Mouse (Mus musculus) kidney, embryonic 16.5 days (tissue): Measurements from ENCODE around the gene Wipi2. TPM values are rescaled to one million over a fixed set of nuclear protein-coding genes. Genes with fewer than 3 reads are reported as not detected.

Experiments used
- ATAC-seq: fragments of 200-750 bp; cut with Nextera tagmentation; 2 replicates; pipeline ENCODE4 v1.8.0; 2017; ENCODE audit warnings: moderate TSS enrichment; ENCODE audit not compliant: low FRiP score, low TSS enrichment
- H3K27ac ChIP-seq: fragments of 300-500 bp; sonication (generic); 2 replicates; pipeline ENCODE4 v1.5.1; 2014; ENCODE audit warnings: low read length
- H3K27me3 ChIP-seq: fragments of 300-500 bp; sonication (generic); 2 replicates; pipeline ENCODE4 v1.6.1; 2014; ENCODE audit warnings: low read length, control low read depth, mixed read lengths; ENCODE audit not compliant: insufficient read depth
- H3K36me3 ChIP-seq: fragments of 300-500 bp; sonication (generic); 2 replicates; pipeline ENCODE4 v1.6.1; 2014; ENCODE audit warnings: low read length, control low read depth, mixed read lengths; ENCODE audit not compliant: insufficient read depth
- H3K4me1 ChIP-seq: fragments of 300-500 bp; sonication (generic); 2 replicates; pipeline ENCODE4 v1.6.1; 2014; ENCODE audit warnings: low read length, control low read depth, mixed read lengths; ENCODE audit not compliant: insufficient read depth
- H3K4me2 ChIP-seq: fragments of 300-500 bp; sonication (generic); replicated peaks from 2 replicates; pipeline ENCODE4 v1.6.1; 2014; ENCODE audit warnings: low read depth, low read length
- H3K4me3 ChIP-seq: fragments of 300-500 bp; sonication (generic); 2 replicates; pipeline ENCODE4 v1.5.1; 2014; ENCODE audit warnings: mild to moderate bottlenecking, low read length
- H3K9ac ChIP-seq: fragments of 300-500 bp; sonication (generic); replicated peaks from 2 replicates; pipeline ENCODE4 v1.6.1; 2014; ENCODE audit warnings: low read length
- H3K9me3 ChIP-seq: fragments of 300-500 bp; sonication (generic); 2 replicates; pipeline ENCODE4 v1.6.1; 2016; ENCODE audit warnings: low read length, control low read depth
- WGBS: fragments of 180-500 bp; shearing (Covaris S2); extraction: QIAGEN DNeasy Blood & Tissue Kit; methylation state at CpG from one replicate; pipeline ENCODE4 v1.1.7; 2014; 5-methylcytosine and 5-hydroxymethylcytosine counted together
- polyA plus RNA-seq: library from polyadenylated mRNA; unstranded; fragments of >200 nt; fragmentation: Nextera tagmentation; extraction: Ambion mirVana; gene quantifications from 2 replicates; pipeline ENCODE4 v1.2.1, GENCODE M21; 2015

Gene Wipi2
- polyA plus RNA-seq, result 51.6 TPM in 2 replicates

- H3K4me3 ChIP-seq, result peak within 1 kb of the TSS; percentile 82
- no peaks in the 10 kb centered on the region for H3K27me3 ChIP-seq
- H3K9me3 ChIP-seq, result no peaks in the 10 kb centered on the region
- H3K27ac ChIP-seq, result peak within 1 kb of the TSS; percentile 92
- WGBS, result 96% methylated on average over 2 of the region's 2 CpGs
- no peaks in the 10 kb centered on the region for H3K36me3 ChIP-seq
- no peak for ATAC-seq
- peak within 1 kb of the TSS; percentile 61 for H3K4me2 ChIP-seq
- H3K9ac ChIP-seq, result peak within 1 kb of the TSS; percentile 89
- H3K4me1 ChIP-seq, result peaks cover 13% of the 10 kb centered on the region
Observed at GRCm38 (mm10) chr5:142627398-142627797, at the start of gene Wipi2. Gene Wipi2, plus strand, starts transcription at chr5:142627698.

- no peak overlapping the region for H3K9ac ChIP-seq
- no peak overlapping the region for H3K4me2 ChIP-seq
- peaks cover 4% of the 10 kb centered on the region; the same call in 1 of the 2 replicates for H3K9me3 ChIP-seq
- ATAC-seq, result no peak
- no peaks in the 10 kb centered on the region for H3K27me3 ChIP-seq
- H3K27ac ChIP-seq, result no peak overlapping the region
- H3K4me1 ChIP-seq, result no peaks in the 10 kb centered on the region
- 91% methylated on average over 10 of the region's 10 CpGs for WGBS
- H3K36me3 ChIP-seq, result no peaks in the 10 kb centered on the region
- no peak overlapping the region for H3K4me3 ChIP-seq
Observed at GRCm38 (mm10) chr5:142578192-142578591, 49.3 kb upstream of the Wipi2 start.

GRCm38 (mm10) chr5:142581517-142581916 is 46.0 kb upstream of the Wipi2 start:
- Histone ChIP-seq H3K27ac (no peak overlapping the region), H3K4me2 (no peak overlapping the region), H3K27me3 (no peaks in the 10 kb centered on the region), H3K9ac (no peak overlapping the region), H3K36me3 (no peaks in the 10 kb centered on the region), H3K9me3 (peaks cover 4% of the 10 kb centered on the region; the same call in 1 of the 2 replicates), H3K4me3 (no peak overlapping the region), H3K4me1 (no peaks in the 10 kb centered on the region)
- ATAC-seq, result peak; percentile 51; the same call in 1 of the 2 replicates
- WGBS, result 9% methylated on average over 5 of the region's 5 CpGs

- no peak overlapping the region for H3K4me2 ChIP-seq
- no peak for ATAC-seq
- WGBS, result 62% methylated on average over 14 of the region's 14 CpGs
- H3K9ac ChIP-seq, result no peak overlapping the region
- no peak overlapping the region for H3K27ac ChIP-seq
- H3K9me3 ChIP-seq, result no peaks in the 10 kb centered on the region
- H3K36me3 ChIP-seq, result no peaks in the 10 kb centered on the region
- H3K27me3 ChIP-seq, result no peaks in the 10 kb centered on the region
- H3K4me3 ChIP-seq, result no peak overlapping the region
- no peaks in the 10 kb centered on the region for H3K4me1 ChIP-seq
Observed at GRCm38 (mm10) chr5:142583616-142584126, 43.8 kb upstream of the Wipi2 start.

GRCm38 (mm10) chr5:142590953-142591616 is 36.4 kb upstream of the Wipi2 start:
- H3K4me1 ChIP-seq, result no peaks in the 10 kb centered on the region
- H3K27ac ChIP-seq, result no peak overlapping the region
- no peak for ATAC-seq
- H3K4me2 ChIP-seq, result no peak overlapping the region
- WGBS, result 76% methylated on average over 6 of the region's 6 CpGs
- no peaks in the 10 kb centered on the region for H3K9me3 ChIP-seq
- no peaks in the 10 kb centered on the region for H3K36me3 ChIP-seq
- no peak overlapping the region for H3K4me3 ChIP-seq
- H3K9ac ChIP-seq, result no peak overlapping the region
- H3K27me3 ChIP-seq, result no peaks in the 10 kb centered on the region

GRCm38 (mm10) chr5:142595698-142596097 is 31.8 kb upstream of the Wipi2 start:
- H3K36me3 ChIP-seq, result no peaks in the 10 kb centered on the region
- ATAC-seq, result no peak
- no peaks in the 10 kb centered on the region for H3K9me3 ChIP-seq
- no peak overlapping the region for H3K4me2 ChIP-seq
- no peak overlapping the region for H3K27ac ChIP-seq
- WGBS, result 88% methylated on average over 3 of the region's 3 CpGs
- H3K27me3 ChIP-seq, result no peaks in the 10 kb centered on the region
- no peaks in the 10 kb centered on the region for H3K4me1 ChIP-seq
- H3K9ac ChIP-seq, result no peak overlapping the region
- no peak overlapping the region for H3K4me3 ChIP-seq

- 78% methylated on average over 6 of the region's 6 CpGs for WGBS
- Histone ChIP-seq H3K4me3 (no peak overlapping the region), H3K9ac (no peak overlapping the region), H3K27me3 (no peaks in the 10 kb centered on the region), H3K36me3 (no peaks in the 10 kb centered on the region), H3K27ac (no peak overlapping the region), H3K4me2 (no peak overlapping the region), H3K9me3 (no peaks in the 10 kb centered on the region), H3K4me1 (no peaks in the 10 kb centered on the region)
- no peak for ATAC-seq
Observed at GRCm38 (mm10) chr5:142596723-142597122, 30.8 kb upstream of the Wipi2 start.

- 66% methylated on average over 6 of the region's 6 CpGs for WGBS
- H3K4me3 ChIP-seq, result no peak overlapping the region
- H3K9me3 ChIP-seq, result no peaks in the 10 kb centered on the region
Observed at GRCm38 (mm10) chr5:142597648-142598390, 29.7 kb upstream of the Wipi2 start.

GRCm38 (mm10) chr5:142604379-142604778 is 23.1 kb upstream of the Wipi2 start:
- no peak overlapping the region for H3K4me3 ChIP-seq
- no peaks in the 10 kb centered on the region for H3K9me3 ChIP-seq
- no peaks in the 10 kb centered on the region for H3K4me1 ChIP-seq
- no peak for ATAC-seq
- H3K27ac ChIP-seq, result no peak overlapping the region
- H3K9ac ChIP-seq, result no peak overlapping the region
- peaks cover 12% of the 10 kb centered on the region; the same call in 1 of the 2 replicates for H3K27me3 ChIP-seq
- no peaks in the 10 kb centered on the region for H3K36me3 ChIP-seq
- H3K4me2 ChIP-seq, result no peak overlapping the region
- 73% methylated on average over 7 of the region's 7 CpGs for WGBS

More at GRCm38 (mm10) chr5:142597648-142598390, 29.7 kb upstream of the Wipi2 start:
- Histone ChIP-seq H3K9ac (no peak overlapping the region), H3K27me3 (no peaks in the 10 kb centered on the region), H3K27ac (no peak overlapping the region), H3K36me3 (no peaks in the 10 kb centered on the region), H3K4me1 (no peaks in the 10 kb centered on the region), H3K4me2 (no peak overlapping the region)
- no peak for ATAC-seq

- H3K36me3 ChIP-seq, result no peaks in the 10 kb centered on the region
- no peaks in the 10 kb centered on the region for H3K9me3 ChIP-seq
- H3K27ac ChIP-seq, result no peak overlapping the region
- ATAC-seq, result no peak
- no peak overlapping the region for H3K9ac ChIP-seq
- H3K4me2 ChIP-seq, result no peak overlapping the region
- no peaks in the 10 kb centered on the region for H3K4me1 ChIP-seq
- H3K4me3 ChIP-seq, result no peak overlapping the region
- WGBS, result 91% methylated on average over 12 of the region's 12 CpGs
- H3K27me3 ChIP-seq, result peaks cover 15% of the 10 kb centered on the region; the same call in 1 of the 2 replicates
Observed at GRCm38 (mm10) chr5:142605288-142605687, 22.2 kb upstream of the Wipi2 start.
